Mouse (Mus musculus): Measurements from ENCODE around the gene Wap. TPM values are rescaled to one million over a fixed set of nuclear protein-coding genes. Genes with fewer than 3 reads are reported as not detected.

Gene Wap
- total and polyA plus RNA-seq, 2 experiments from 2014 or later, result not detected

GRCm38 (mm10) chr11:6598191-6598889 is 40.1 kb downstream of the Wap start:
- no peak for ATAC-seq (ENCODE audit: low FRiP score)
- peak overlapping the region; percentile 71 for H3K27ac ChIP-seq (ENCODE audit: low read depth, low read length)
- peak overlapping the region; percentile 11; the same call in 1 of the 2 replicates for H3K4me3 ChIP-seq (ENCODE audit: low read depth, low read length)
- peaks cover 59% of the 10 kb centered on the region for H3K36me3 ChIP-seq (ENCODE audit: insufficient read depth, low read length)
- no peak for DNase-seq (ENCODE audit: low spot score)
- H3K9ac ChIP-seq (replicated peaks; ENCODE audit: low read length, poor library complexity, severe bottlenecking), result peak overlapping the region; percentile 59
- no peaks in the 10 kb centered on the region for H3K9me3 ChIP-seq (ENCODE audit: low read length)
- H3K4me2 ChIP-seq (ENCODE audit: low read depth, low read length, poor library complexity, severe bottlenecking), result peak overlapping the region; percentile 46
- no peaks in the 10 kb centered on the region for H3K27me3 ChIP-seq (ENCODE audit: insufficient read depth, low read length)
- H3K4me1 ChIP-seq (ENCODE audit: insufficient read depth, low read length), result peaks cover 29% of the 10 kb centered on the region; the same call in 1 of the 2 replicates
- 58% methylated on average over 19 of the region's 19 CpGs for WGBS
- no peak for TF ChIP-seq CTCF (IDR thresholded peaks at IDR 0.05)

GRCm38 (mm10) chr11:6597523-6597922 is 40.9 kb downstream of the Wap start:
- H3K27me3 ChIP-seq (ENCODE audit: insufficient read depth, low read length), result no peaks in the 10 kb centered on the region
- H3K4me2 ChIP-seq (ENCODE audit: low read depth, low read length, poor library complexity, severe bottlenecking), result no peak overlapping the region
- peak overlapping the region; percentile 71 for H3K27ac ChIP-seq (ENCODE audit: low read depth, low read length)
- WGBS, result 56% methylated on average over 7 of the region's 7 CpGs
- H3K4me1 ChIP-seq (ENCODE audit: insufficient read depth, low read length), result peaks cover 21% of the 10 kb centered on the region; the same call in 1 of the 2 replicates
- peak; percentile 55 for TF ChIP-seq CTCF (IDR thresholded peaks at IDR 0.05)
- DNase-seq (ENCODE audit: low spot score) (peak; percentile 44), ATAC-seq (ENCODE audit: low FRiP score) (peak; percentile 25)
- H3K4me3 ChIP-seq (ENCODE audit: low read depth, low read length), result no peak overlapping the region
- peaks cover 60% of the 10 kb centered on the region for H3K36me3 ChIP-seq (ENCODE audit: insufficient read depth, low read length)
- no peaks in the 10 kb centered on the region for H3K9me3 ChIP-seq (ENCODE audit: low read length)
- H3K9ac ChIP-seq (replicated peaks; ENCODE audit: low read length, poor library complexity, severe bottlenecking), result no peak overlapping the region

- H3K4me3 ChIP-seq (ENCODE audit: low read depth, low read length), result no peak overlapping the region
- no peak for TF ChIP-seq CTCF (IDR thresholded peaks at IDR 0.05)
- peaks cover 56% of the 10 kb centered on the region for H3K36me3 ChIP-seq (ENCODE audit: insufficient read depth, low read length)
Observed at GRCm38 (mm10) chr11:6596616-6597015, 41.8 kb downstream of the Wap start.

GRCm38 (mm10) chr11:6596205-6596604 is 42.2 kb downstream of the Wap start:
- ATAC-seq (ENCODE audit: low FRiP score) (no peak), DNase-seq (ENCODE audit: low spot score) (no peak)
- WGBS, result 94% methylated on average over 6 of the region's 6 CpGs
- Histone ChIP-seq H3K9me3 (ENCODE audit: low read length) (no peaks in the 10 kb centered on the region), H3K4me3 (ENCODE audit: low read depth, low read length) (no peak overlapping the region), H3K9ac (replicated peaks; ENCODE audit: low read length, poor library complexity, severe bottlenecking) (no peak overlapping the region), H3K36me3 (ENCODE audit: insufficient read depth, low read length) (peaks cover 56% of the 10 kb centered on the region), H3K4me1 (ENCODE audit: insufficient read depth, low read length) (peaks cover 17% of the 10 kb centered on the region; the same call in 1 of the 2 replicates), H3K27me3 (ENCODE audit: insufficient read depth, low read length) (no peaks in the 10 kb centered on the region), H3K27ac (ENCODE audit: low read depth, low read length) (0 out of 2 replicates have a peak overlapping the region, but pooled peaks have one; percentile 3), H3K4me2 (ENCODE audit: low read depth, low read length, poor library complexity, severe bottlenecking) (no peak overlapping the region)
- no peak for TF ChIP-seq CTCF (IDR thresholded peaks at IDR 0.05)

More at GRCm38 (mm10) chr11:6596616-6597015, 41.8 kb downstream of the Wap start:
- DNase-seq (ENCODE audit: low spot score) (no peak), ATAC-seq (ENCODE audit: low FRiP score) (no peak)
- H3K27ac ChIP-seq (ENCODE audit: low read depth, low read length), result 0 out of 2 replicates have a peak overlapping the region, but pooled peaks have one; percentile 3
- H3K4me1 ChIP-seq (ENCODE audit: insufficient read depth, low read length), result peaks cover 17% of the 10 kb centered on the region; the same call in 1 of the 2 replicates
- no peaks in the 10 kb centered on the region for H3K9me3 ChIP-seq (ENCODE audit: low read length)
- no peak overlapping the region for H3K4me2 ChIP-seq (ENCODE audit: low read depth, low read length, poor library complexity, severe bottlenecking)
- no peak overlapping the region for H3K9ac ChIP-seq (replicated peaks; ENCODE audit: low read length, poor library complexity, severe bottlenecking)
- H3K27me3 ChIP-seq (ENCODE audit: insufficient read depth, low read length), result no peaks in the 10 kb centered on the region
- WGBS, result 81% methylated on average over 3 of the region's 3 CpGs

GRCm38 (mm10) chr11:6595339-6595738 is 43.1 kb downstream of the Wap start:
- Histone ChIP-seq H3K4me3 (ENCODE audit: low read depth, low read length) (no peak overlapping the region), H3K9me3 (ENCODE audit: low read length) (no peaks in the 10 kb centered on the region), H3K27ac (ENCODE audit: low read depth, low read length) (no peak overlapping the region), H3K4me1 (ENCODE audit: insufficient read depth, low read length) (peaks cover 17% of the 10 kb centered on the region; the same call in 1 of the 2 replicates), H3K36me3 (ENCODE audit: insufficient read depth, low read length) (peaks cover 56% of the 10 kb centered on the region), H3K4me2 (ENCODE audit: low read depth, low read length, poor library complexity, severe bottlenecking) (no peak overlapping the region), H3K27me3 (ENCODE audit: insufficient read depth, low read length) (no peaks in the 10 kb centered on the region), H3K9ac (replicated peaks; ENCODE audit: low read length, poor library complexity, severe bottlenecking) (no peak overlapping the region)
- no peak for TF ChIP-seq CTCF (IDR thresholded peaks at IDR 0.05)
- no peak for ATAC-seq (ENCODE audit: low FRiP score)
- WGBS, result 90% methylated on average over 5 of the region's 5 CpGs
- no peak for DNase-seq (ENCODE audit: low spot score)

GRCm38 (mm10) chr11:6594845-6595244 is 43.6 kb downstream of the Wap start:
- peaks cover 58% of the 10 kb centered on the region for H3K36me3 ChIP-seq (ENCODE audit: insufficient read depth, low read length)

More at GRCm38 (mm10) chr11:6594845-6595244, 43.6 kb downstream of the Wap start:
- Histone ChIP-seq H3K9ac (replicated peaks; ENCODE audit: low read length, poor library complexity, severe bottlenecking) (no peak overlapping the region), H3K4me1 (ENCODE audit: insufficient read depth, low read length) (peaks cover 17% of the 10 kb centered on the region; the same call in 1 of the 2 replicates), H3K27me3 (ENCODE audit: insufficient read depth, low read length) (no peaks in the 10 kb centered on the region), H3K27ac (ENCODE audit: low read depth, low read length) (no peak overlapping the region), H3K4me3 (ENCODE audit: low read depth, low read length) (no peak overlapping the region), H3K9me3 (ENCODE audit: low read length) (no peaks in the 10 kb centered on the region), H3K4me2 (ENCODE audit: low read depth, low read length, poor library complexity, severe bottlenecking) (no peak overlapping the region)
- TF ChIP-seq CTCF (IDR thresholded peaks at IDR 0.05), result no peak
- no peak for DNase-seq (ENCODE audit: low spot score)
- ATAC-seq (ENCODE audit: low FRiP score), result no peak
- 87% methylated on average over 6 of the region's 6 CpGs for WGBS
